In genomic region chr7:120679023-120679422, GRCm38 (mm10) we compare ENCODE assay signal across 8 mouse cellular contexts. TPM values are rescaled to one million over a fixed set of nuclear protein-coding genes. Genes with fewer than 3 reads are reported as not detected.
DNase-seq lines count a peak whose midpoint lies in the region; ATAC-seq lines count a peak whose summit lies in the region.

No protein-coding gene starts in this region.

- no peaks in the 10 kb centered on the region for H3K27me3 ChIP-seq in erythroblast, embryonic 14.5 days (ENCODE audit: control insufficient read depth)
- no peaks in the 10 kb centered on the region for H3K27me3 ChIP-seq in hindbrain, embryonic 15.5 days
- H3K27me3 ChIP-seq in megakaryocyte, embryonic 14.5 days (replicated peaks) = no peaks in the 10 kb centered on the region

- H3K9ac ChIP-seq in hindbrain, embryonic 15.5 days = no peak overlapping the region

- H3K27ac ChIP-seq in hindbrain, embryonic 15.5 days (replicated peaks) = no peak overlapping the region

- H3K36me3 ChIP-seq in erythroblast, embryonic 14.5 days (ENCODE audit: control insufficient read depth) = no peaks in the 10 kb centered on the region; the same call in 1 of the 2 replicates
- H3K36me3 ChIP-seq in hindbrain, embryonic 15.5 days = no peaks in the 10 kb centered on the region
- H3K36me3 ChIP-seq in megakaryocyte, embryonic 14.5 days (replicated peaks; ENCODE audit: low read length) = peaks cover 19% of the 10 kb centered on the region

- DNase-seq in adipocyte (ENCODE audit: low spot score) = peak; percentile 40
- DNase-seq in adrenal gland, postnatal 10 days = no peak
- no peak for DNase-seq in cerebellum, adult 11 months
- no peak for DNase-seq in kidney, postnatal 14 days

- H3K4me3 ChIP-seq in erythroblast, embryonic 14.5 days (replicated peaks) = peak overlapping the region; percentile 72
- H3K4me3 ChIP-seq in hindbrain, embryonic 15.5 days = peak overlapping the region; percentile 87; the same call in 1 of the 2 replicates
- H3K4me3 ChIP-seq in megakaryocyte, embryonic 14.5 days (replicated peaks) = peak overlapping the region; percentile 98

- H3K4me2 ChIP-seq in hindbrain, embryonic 15.5 days = peak overlapping the region; percentile 76

- ATAC-seq in erythroblast, adult 5-6 weeks (replicated peaks; ENCODE audit: low FRiP score, poor library complexity, severe bottlenecking) = no peak
- ATAC-seq in hindbrain, embryonic 15.5 days (ENCODE audit: low FRiP score, low read depth) = no peak

- H3K4me1 ChIP-seq in erythroblast, embryonic 14.5 days (ENCODE audit: control insufficient read depth) = peaks cover 59% of the 10 kb centered on the region
- H3K4me1 ChIP-seq in hindbrain, embryonic 15.5 days (replicated peaks) = peaks cover 39% of the 10 kb centered on the region
- peaks cover 74% of the 10 kb centered on the region for H3K4me1 ChIP-seq in megakaryocyte, embryonic 14.5 days

- WGBS in hindbrain, embryonic 15.5 days = 57% methylated on average over 8 of the region's 8 CpGs

- no peaks in the 10 kb centered on the region for H3K9me3 ChIP-seq in erythroblast, embryonic 14.5 days (ENCODE audit: control insufficient read depth, low read length)
- H3K9me3 ChIP-seq in hindbrain, embryonic 15.5 days = no peaks in the 10 kb centered on the region
- no peaks in the 10 kb centered on the region for H3K9me3 ChIP-seq in megakaryocyte, embryonic 14.5 days

RNA-seq across cellular contexts. Expression of gene Mosmo, which starts 1.6 kb away (rescaled TPM):
- 2.9 and 4.6 TPM in 2 replicates for polyA plus RNA-seq in erythroblast, embryonic 14.5 days (2012)
- 8.8 and 13.2 TPM in 2 replicates for total RNA-seq in erythroblast, adult 5-6 weeks (2015; ENCODE audit: low replicate concordance)
- total RNA-seq in erythroblast, adult 5-6 weeks (2017; ENCODE audit: low replicate concordance) = 3.0 and 4.7 TPM in 2 replicates
- 12.0 and 12.7 TPM in 2 replicates for polyA plus RNA-seq in hindbrain, embryonic 15.5 days (2015; fragmentation: Nextera tagmentation; extraction: Ambion mirVana)
- 19.4 and 23.8 TPM in 2 replicates for polyA plus RNA-seq in megakaryocyte, embryonic 14.5 days (2012; ENCODE audit: insufficient read depth, low replicate concordance)
- 10 to 100 TPM; 30.3 to 31.4 TPM for total RNA-seq in adrenal gland, postnatal 10 days (2021)

RNA-seq across cellular contexts. Expression of gene Pdzd9, which starts 8.9 kb away (rescaled TPM):
- not detected in 2 replicates for polyA plus RNA-seq in erythroblast, embryonic 14.5 days (2012)
- total RNA-seq in erythroblast, adult 5-6 weeks (2015; ENCODE audit: low replicate concordance) = not detected in 2 replicates
- total RNA-seq in erythroblast, adult 5-6 weeks (2017; ENCODE audit: low replicate concordance) = not detected in 2 replicates
- polyA plus RNA-seq in hindbrain, embryonic 15.5 days (2015; fragmentation: Nextera tagmentation; extraction: Ambion mirVana) = 0.36 and 0.39 TPM in 2 replicates
- not detected in 2 replicates for polyA plus RNA-seq in megakaryocyte, embryonic 14.5 days (2012; ENCODE audit: insufficient read depth, low replicate concordance)
- total RNA-seq in adrenal gland, postnatal 10 days (2021) = not detected

RNA-seq across cellular contexts. Expression of gene Uqcrc2, which starts 44.0 kb away (rescaled TPM):
- polyA plus RNA-seq in erythroblast, embryonic 14.5 days (2012) = 1.2 and 1.3 TPM in 2 replicates
- 53.7 and 80.9 TPM in 2 replicates for total RNA-seq in erythroblast, adult 5-6 weeks (2015; ENCODE audit: low replicate concordance)
- total RNA-seq in erythroblast, adult 5-6 weeks (2017; ENCODE audit: low replicate concordance) = 25.5 and 38.4 TPM in 2 replicates
- 222 and 223 TPM in 2 replicates for polyA plus RNA-seq in hindbrain, embryonic 15.5 days (2015; fragmentation: Nextera tagmentation; extraction: Ambion mirVana)
- 5.1 TPM in 1 of 2 replicates, not detected in the other for polyA plus RNA-seq in megakaryocyte, embryonic 14.5 days (2012; ENCODE audit: insufficient read depth, low replicate concordance)
- 100 to 1,000 TPM; 743 to 828 TPM for total RNA-seq in adrenal gland, postnatal 10 days (2021)

Comparison
In these comparisons a context has a peak if more than half of its experiments do, and no peak if none do; other contexts are left out.
1. RNA of gene Uqcrc2, which starts 44.0 kb away (polyA plus RNA-seq): 222 to 223 TPM in hindbrain, embryonic 15.5 days; 5.1 TPM in megakaryocyte, embryonic 14.5 days and 1.2 to 1.3 TPM in erythroblast, embryonic 14.5 days; every median in the first group is over 10 times any median in the second.
2. Peak in every context shown above with its lines, with median percentiles within 50 percentile points of each other: H3K4me3 ChIP-seq.